Mouse (Mus musculus) kidney, embryonic 14.5 days (tissue): ENCODE data around the gene Kcnd1. TPM values are rescaled to one million over a fixed set of nuclear protein-coding genes. Genes with fewer than 3 reads are reported as not detected.
A peak's percentile ranks its signal among the peaks of the same experiment; 100 is the strongest.

Experiments used
- microRNA counts: library from miRNA; unstranded; fragments of <30 nt; microRNA quantifications from one replicate; lab custom pipeline; 2017
- microRNA-seq: library from miRNA; unstranded; fragments of <30 nt; microRNA quantifications from one replicate; pipeline ENCODE4, GENCODE M21; 2016
- polyA plus RNA-seq: library from polyadenylated mRNA; unstranded; fragments of >200 nt; fragmentation: Nextera tagmentation; extraction: Ambion mirVana; gene quantifications from 2 replicates; pipeline ENCODE4 v1.2.1, GENCODE M21; 2014

Kcnd1 gene
- polyA plus RNA-seq, 1 experiment from 2014 or later = 1.7 TPM

MicroRNAs encoded within 50 kb of the gene (microRNA counts, 519-probe panel; counts per million panel counts)
- 4,299 counts per million, percentile 26 among the panel's probes with 10 or more counts for microRNA mmu-miR-1198 (lab: Ali Mortazavi, UCI)

Small RNAs within 50 kb of the gene (microRNA-seq; reads per million reads assigned to microRNA genes)
- 32.8 reads per million, percentile 41 among the genes with 10 or more reads in this experiment for gene Mir1198

Other genes with a start within 250 kb of the Kcnd1 start
- 0.07 and 0.36 TPM in 2 replicates for gene Foxp3, start 248.6 kb upstream of the Kcnd1 start, polyA plus RNA-seq
- gene Ppp1r3f, start 248.0 kb upstream of the Kcnd1 start, polyA plus RNA-seq = 1.9 and 2.4 TPM in 2 replicates
- 25.2 and 32.6 TPM in 2 replicates for gene Ccdc22, start 216.8 kb upstream of the Kcnd1 start, polyA plus RNA-seq
- 0.04 TPM in 1 of 2 replicates, not detected in the other for gene Cacna1f, start 215.2 kb upstream of the Kcnd1 start, polyA plus RNA-seq
- gene Syp, start 183.8 kb upstream of the Kcnd1 start, polyA plus RNA-seq = 1.4 and 1.5 TPM in 2 replicates
- gene Prickle3, start 165.0 kb upstream of the Kcnd1 start, polyA plus RNA-seq = 6.9 and 9.7 TPM in 2 replicates
- gene Plp2, start 150.9 kb upstream of the Kcnd1 start, polyA plus RNA-seq = 188 and 190 TPM in 2 replicates
- 0.28 and 0.29 TPM in 2 replicates for gene Magix, start 141.0 kb upstream of the Kcnd1 start, polyA plus RNA-seq
- gene Gpkow, start 125.2 kb upstream of the Kcnd1 start, polyA plus RNA-seq = 21.3 and 47.4 TPM in 2 replicates
- 26.0 and 34.0 TPM in 2 replicates for gene Wdr45, start 108.0 kb upstream of the Kcnd1 start, polyA plus RNA-seq
- gene Gm45208, start 100.0 kb upstream of the Kcnd1 start, polyA plus RNA-seq = 0.23 TPM in 1 of 2 replicates, not detected in the other
- 74.5 and 80.1 TPM in 2 replicates for gene Praf2, start 93.8 kb upstream of the Kcnd1 start, polyA plus RNA-seq
- gene Ccdc120, start 71.4 kb upstream of the Kcnd1 start, polyA plus RNA-seq = 15.6 and 21.5 TPM in 2 replicates
- 19.7 and 25.6 TPM in 2 replicates for gene Tfe3, start 59.7 kb upstream of the Kcnd1 start, polyA plus RNA-seq
- gene Gripap1, start 32.5 kb upstream of the Kcnd1 start, polyA plus RNA-seq = 34.5 and 35.8 TPM in 2 replicates
- gene Otud5, start 19.1 kb downstream of the Kcnd1 start, polyA plus RNA-seq = 29.6 and 29.8 TPM in 2 replicates
- gene Pim2, start 56.0 kb downstream of the Kcnd1 start, polyA plus RNA-seq = 6.7 and 8.1 TPM in 2 replicates
- gene Slc35a2, start 61.7 kb downstream of the Kcnd1 start, polyA plus RNA-seq = 12.6 and 14.1 TPM in 2 replicates
- 102 and 113 TPM in 2 replicates for gene Pqbp1, start 77.0 kb downstream of the Kcnd1 start, polyA plus RNA-seq
- gene Timm17b, start 77.1 kb downstream of the Kcnd1 start, polyA plus RNA-seq = 173 and 218 TPM in 2 replicates
- gene Gm10491, start 85.5 kb downstream of the Kcnd1 start, polyA plus RNA-seq = not detected in 2 replicates
- gene Gm10490, start 87.3 kb downstream of the Kcnd1 start, polyA plus RNA-seq = not detected in 2 replicates
- gene Pcsk1n, start 97.5 kb downstream of the Kcnd1 start, polyA plus RNA-seq = 0.09 and 0.14 TPM in 2 replicates
- gene Eras, start 106.3 kb downstream of the Kcnd1 start, polyA plus RNA-seq = not detected in 2 replicates
- 28.7 and 51.3 TPM in 2 replicates for gene Hdac6, start 125.6 kb downstream of the Kcnd1 start, polyA plus RNA-seq
- 0.49 and 0.53 TPM in 2 replicates for gene Gata1, start 155.8 kb downstream of the Kcnd1 start, polyA plus RNA-seq
- not detected in 2 replicates for gene Glod5, start 196.2 kb downstream of the Kcnd1 start, polyA plus RNA-seq